Mouse (Mus musculus) cerebellum, adult 2 months (tissue): ENCODE results near the gene Irak2.

Experiments
- CTCF ChIP-seq: fragments of 200-500 bp; IDR thresholded peaks from 2 replicates; pipeline ENCODE4 v1.5.1; 2011; ENCODE audit warnings: low read depth, mild to moderate bottlenecking, control low read depth, low read length, moderate library complexity, borderline replicate concordance; ENCODE audit not compliant: insufficient read depth
- POLR2A ChIP-seq: fragments of 200-500 bp; IDR thresholded peaks from 2 replicates; pipeline ENCODE4 v1.6.1; 2011; ENCODE audit warnings: low read length, control low read depth, borderline replicate concordance; ENCODE audit not compliant: insufficient read depth

DNA sequence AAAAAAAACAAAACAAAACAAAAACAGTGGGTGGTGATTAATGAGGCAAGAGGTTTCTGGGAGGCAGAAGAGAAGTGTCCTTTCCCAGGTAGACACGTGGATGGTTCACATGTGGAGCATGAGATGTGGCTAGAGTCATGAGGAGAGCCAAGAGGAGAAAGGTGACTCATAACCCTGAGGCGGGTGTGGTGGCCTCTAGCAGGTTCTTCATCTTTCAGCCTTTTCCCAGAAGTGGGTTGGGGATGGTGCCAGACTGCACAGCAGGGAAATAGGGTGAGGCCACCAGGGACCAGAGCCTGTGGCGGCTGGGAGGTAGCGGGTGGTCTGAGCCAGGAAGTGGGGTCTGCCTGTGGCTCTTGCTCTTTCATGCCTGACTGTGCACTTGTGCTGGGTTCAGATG is 37.0 kb downstream of the Irak2 start:
- TF ChIP-seq CTCF (no peak), POLR2A (no peak)
